Mouse (Mus musculus) spleen, adult 2 months (tissue): ENCODE results near the gene 2900026A02Rik.

ENCODE experiments used
- CTCF ChIP-seq: fragments of 200-500 bp; IDR thresholded peaks from 2 replicates; pipeline ENCODE4 v1.5.1; 2011; ENCODE audit warnings: mild to moderate bottlenecking, inconsistent platforms; ENCODE audit not compliant: insufficient read depth, insufficient read length, insufficient replicate concordance; ENCODE audit errors: extremely low read depth
- POLR2A ChIP-seq: fragments of 200-500 bp; IDR thresholded peaks from 2 replicates; pipeline ENCODE4 v1.6.1; 2011; ENCODE audit warnings: low read depth, low read length, inconsistent platforms

DNA sequence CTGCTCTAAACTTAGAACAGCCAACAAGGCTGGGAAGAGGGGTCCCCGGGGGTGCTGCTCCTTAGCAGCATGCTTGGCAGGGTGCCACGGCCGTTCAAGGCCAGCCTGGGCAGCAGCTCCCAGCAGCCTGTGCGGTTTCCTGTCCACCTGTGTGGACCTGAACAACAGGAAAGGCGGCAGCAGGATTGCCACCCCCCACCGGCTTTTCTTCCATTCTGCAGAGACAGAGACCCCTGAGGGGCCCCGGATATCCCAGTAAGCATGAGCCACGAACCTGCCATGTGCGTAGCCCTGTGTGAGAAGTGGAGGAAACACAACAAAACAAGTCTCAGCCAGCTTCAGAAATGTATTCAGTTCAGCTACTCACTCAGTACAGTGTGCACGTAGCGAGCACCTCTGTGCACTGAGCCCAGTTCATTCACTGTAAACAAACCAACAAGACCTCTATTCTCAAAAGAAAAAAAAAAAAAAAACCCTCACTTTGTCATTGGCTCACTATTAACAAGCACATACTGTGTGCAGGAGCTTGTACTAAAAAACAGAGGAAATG is 69.4 kb downstream of the 2900026A02Rik start:
- TF ChIP-seq POLR2A, result no peak
- no peak for TF ChIP-seq CTCF
